Mouse (Mus musculus) midbrain, embryonic 11.5 days (tissue): Measurements from ENCODE around the gene Plxna2. TPM values are rescaled to one million over a fixed set of nuclear protein-coding genes. Genes with fewer than 3 reads are reported as not detected.

Experiments
- ATAC-seq: fragments of 200-750 bp; cut with Nextera tagmentation; 2 replicates; pipeline ENCODE4 v1.8.0; 2017; ENCODE audit warnings: moderate TSS enrichment, moderate library complexity; ENCODE audit not compliant: low FRiP score
- DNase-seq: peaks from one replicate; pipeline ENCODE4 v3.0.0; 2015; ENCODE audit warnings: low spot score; ENCODE audit errors: missing footprints
- H3K27ac ChIP-seq: fragments of 300-500 bp; sonication (generic); 2 replicates; pipeline ENCODE4 v1.5.1; 2014; ENCODE audit warnings: low read depth, low read length
- H3K27me3 ChIP-seq: fragments of 300-500 bp; sonication (generic); 2 replicates; pipeline ENCODE4 v1.6.1; 2014; ENCODE audit warnings: mild to moderate bottlenecking, low read length, moderate library complexity, mixed read lengths; ENCODE audit not compliant: control insufficient read depth, insufficient read depth
- H3K36me3 ChIP-seq: fragments of 300-500 bp; sonication (generic); 2 replicates; pipeline ENCODE4 v1.6.1; 2014; ENCODE audit warnings: mild to moderate bottlenecking, low read length, moderate library complexity, mixed read lengths; ENCODE audit not compliant: control insufficient read depth, insufficient read depth
- H3K4me1 ChIP-seq: fragments of 300-500 bp; sonication (generic); 2 replicates; pipeline ENCODE4 v1.6.1; 2014; ENCODE audit warnings: low read length; ENCODE audit not compliant: control insufficient read depth, insufficient read depth
- H3K4me2 ChIP-seq: fragments of 300-500 bp; sonication (generic); 2 replicates; pipeline ENCODE4 v1.6.1; 2014; ENCODE audit warnings: mild to moderate bottlenecking, moderate library complexity
- H3K4me3 ChIP-seq: fragments of 300-500 bp; sonication (generic); 2 replicates; pipeline ENCODE4 v1.5.1; 2014; ENCODE audit warnings: low read depth, low read length
- H3K9ac ChIP-seq: fragments of 300-500 bp; sonication (generic); 2 replicates; pipeline ENCODE4 v1.6.1; 2014; ENCODE audit warnings: low read length
- H3K9me3 ChIP-seq: fragments of 300-500 bp; sonication (generic); 2 replicates; pipeline ENCODE4 v1.6.1; 2016; ENCODE audit warnings: low read length; ENCODE audit not compliant: control insufficient read depth
- WGBS: fragments of 180-500 bp; shearing (Covaris S2); extraction: QIAGEN DNeasy Blood & Tissue Kit; methylation state at CpG from one replicate; pipeline ENCODE4 v1.1.7; 2014; 5-methylcytosine and 5-hydroxymethylcytosine counted together
- polyA plus RNA-seq: library from polyadenylated mRNA; unstranded; fragments of >200 nt; fragmentation: Nextera tagmentation; extraction: Ambion mirVana; gene quantifications from 2 replicates; pipeline ENCODE4 v1.2.1, GENCODE M21; 2014

The Plxna2 gene
- polyA plus RNA-seq, 1 experiment from 2014 or later: 10.7 TPM

- WGBS: 91% methylated on average over 6 of the region's 6 CpGs
- Histone ChIP-seq H3K4me1 (no peaks in the 10 kb centered on the region), H3K9me3 (no peaks in the 10 kb centered on the region), H3K27ac (no peak overlapping the region), H3K9ac (no peak overlapping the region), H3K4me3 (no peak overlapping the region), H3K4me2 (no peak overlapping the region), H3K27me3 (no peaks in the 10 kb centered on the region), H3K36me3 (0 out of 2 replicates have a peak, but pooled peaks cover 2% of the 10 kb centered on the region)
- no peak for DNase-seq
- no peak for ATAC-seq
Measured at GRCm38 (mm10) chr1:194643930-194644329, 25.9 kb downstream of the Plxna2 start.

- Histone ChIP-seq H3K27me3 (no peaks in the 10 kb centered on the region), H3K4me2 (no peak overlapping the region), H3K27ac (no peak overlapping the region), H3K9ac (no peak overlapping the region), H3K4me1 (no peaks in the 10 kb centered on the region), H3K36me3 (0 out of 2 replicates have a peak, but pooled peaks cover 2% of the 10 kb centered on the region), H3K4me3 (no peak overlapping the region), H3K9me3 (no peaks in the 10 kb centered on the region)
- 94% methylated on average over 1 of the region's 1 CpGs for WGBS
- DNase-seq (no peak), ATAC-seq (no peak)
Measured at GRCm38 (mm10) chr1:194645898-194646297, 27.9 kb downstream of the Plxna2 start.

- no peaks in the 10 kb centered on the region for H3K27me3 ChIP-seq
- no peak overlapping the region for H3K27ac ChIP-seq
- no peak for DNase-seq
- no peaks in the 10 kb centered on the region for H3K4me1 ChIP-seq
- H3K9ac ChIP-seq: no peak overlapping the region
- 0 out of 2 replicates have a peak, but pooled peaks cover under 1% of the 10 kb centered on the region for H3K36me3 ChIP-seq
- no peak overlapping the region for H3K4me2 ChIP-seq
- 56% methylated on average over 1 of the region's 1 CpGs for WGBS
- no peak for ATAC-seq
- no peak overlapping the region for H3K4me3 ChIP-seq
- H3K9me3 ChIP-seq: no peaks in the 10 kb centered on the region
Measured at GRCm38 (mm10) chr1:194650076-194650475, 32.1 kb downstream of the Plxna2 start.

GRCm38 (mm10) chr1:194650566-194650965, 32.5 kb downstream of the Plxna2 start:
- Histone ChIP-seq H3K4me2 (no peak overlapping the region), H3K4me1 (no peaks in the 10 kb centered on the region), H3K36me3 (no peaks in the 10 kb centered on the region), H3K9ac (no peak overlapping the region), H3K9me3 (no peaks in the 10 kb centered on the region), H3K27me3 (no peaks in the 10 kb centered on the region), H3K4me3 (no peak overlapping the region), H3K27ac (no peak overlapping the region)
- ATAC-seq (no peak), DNase-seq (no peak)
- WGBS: 100% methylated on average over 2 of the region's 2 CpGs

GRCm38 (mm10) chr1:194651987-194652386, 34.0 kb downstream of the Plxna2 start:
- H3K27me3 ChIP-seq: no peaks in the 10 kb centered on the region
- no peak for ATAC-seq
- H3K36me3 ChIP-seq: no peaks in the 10 kb centered on the region
- H3K9me3 ChIP-seq: no peaks in the 10 kb centered on the region
- H3K4me3 ChIP-seq: no peak overlapping the region
- no peak overlapping the region for H3K9ac ChIP-seq
- H3K27ac ChIP-seq: no peak overlapping the region
- WGBS: 85% methylated on average over 3 of the region's 3 CpGs
- no peaks in the 10 kb centered on the region for H3K4me1 ChIP-seq
- no peak for DNase-seq
- no peak overlapping the region for H3K4me2 ChIP-seq

- DNase-seq (no peak), ATAC-seq (no peak)
- Histone ChIP-seq H3K36me3 (no peaks in the 10 kb centered on the region), H3K27me3 (peaks cover 3% of the 10 kb centered on the region; the same call in 1 of the 2 replicates), H3K4me2 (no peak overlapping the region), H3K4me1 (peaks cover 12% of the 10 kb centered on the region), H3K9ac (no peak overlapping the region), H3K27ac (no peak overlapping the region), H3K4me3 (no peak overlapping the region), H3K9me3 (no peaks in the 10 kb centered on the region)
- 83% methylated on average over 1 of the region's 1 CpGs for WGBS
Measured at GRCm38 (mm10) chr1:194658459-194659160, 40.6 kb downstream of the Plxna2 start.

GRCm38 (mm10) chr1:194660426-194661119, 42.6 kb downstream of the Plxna2 start:
- no peak overlapping the region for H3K4me3 ChIP-seq
- H3K4me1 ChIP-seq: peaks cover 13% of the 10 kb centered on the region
- H3K9ac ChIP-seq: no peak overlapping the region
- 93% methylated on average over 3 of the region's 3 CpGs for WGBS
- DNase-seq: no peak
- peaks cover 9% of the 10 kb centered on the region; the same call in 1 of the 2 replicates for H3K27me3 ChIP-seq
- no peak overlapping the region for H3K4me2 ChIP-seq
- no peak for ATAC-seq
- no peak overlapping the region for H3K27ac ChIP-seq
- H3K9me3 ChIP-seq: no peaks in the 10 kb centered on the region
- H3K36me3 ChIP-seq: no peaks in the 10 kb centered on the region

GRCm38 (mm10) chr1:194663021-194663420, 45.0 kb downstream of the Plxna2 start:
- Histone ChIP-seq H3K4me2 (0 out of 2 replicates have a peak overlapping the region, but pooled peaks have one; percentile 7), H3K9me3 (no peaks in the 10 kb centered on the region), H3K27me3 (peaks cover 15% of the 10 kb centered on the region; the same call in 1 of the 2 replicates), H3K9ac (no peak overlapping the region), H3K4me1 (peaks cover 13% of the 10 kb centered on the region), H3K27ac (no peak overlapping the region), H3K36me3 (no peaks in the 10 kb centered on the region), H3K4me3 (no peak overlapping the region)
- peak; percentile 82 for DNase-seq
- ATAC-seq: peak; percentile 93

GRCm38 (mm10) chr1:194665715-194666114, 47.7 kb downstream of the Plxna2 start:
- 94% methylated on average over 3 of the region's 3 CpGs for WGBS
- H3K4me2 ChIP-seq: no peak overlapping the region
- peaks cover 15% of the 10 kb centered on the region; the same call in 1 of the 2 replicates for H3K27me3 ChIP-seq
- H3K27ac ChIP-seq: no peak overlapping the region
- no peaks in the 10 kb centered on the region for H3K9me3 ChIP-seq
- H3K4me1 ChIP-seq: peaks cover 13% of the 10 kb centered on the region
- H3K9ac ChIP-seq: no peak overlapping the region
- no peak for ATAC-seq
- H3K4me3 ChIP-seq: no peak overlapping the region
- DNase-seq: peak; percentile 61
- no peaks in the 10 kb centered on the region for H3K36me3 ChIP-seq
